Mouse (Mus musculus) erythroblast, embryonic 14.5 days (primary cell): ENCODE results near the gene Ren1. TPM values are rescaled to one million over a fixed set of nuclear protein-coding genes. Genes with fewer than 3 reads are reported as not detected.

Experiments used
- H3K27me3 ChIP-seq: 2 replicates; pipeline ENCODE4 v1.6.1; 2012; ENCODE audit warnings: inconsistent platforms; ENCODE audit not compliant: control insufficient read depth
- H3K36me3 ChIP-seq: 2 replicates; pipeline ENCODE4 v1.6.1; 2012; ENCODE audit warnings: mild to moderate bottlenecking, inconsistent platforms; ENCODE audit not compliant: control insufficient read depth
- H3K4me1 ChIP-seq: 2 replicates; pipeline ENCODE4 v1.6.1; 2012; ENCODE audit warnings: inconsistent platforms; ENCODE audit not compliant: control insufficient read depth
- H3K4me3 ChIP-seq: replicated peaks from 2 replicates; pipeline ENCODE3; 2012; ENCODE audit warnings: moderate library complexity, mild to moderate bottlenecking, inconsistent platforms
- H3K9me3 ChIP-seq: 2 replicates; pipeline ENCODE4 v1.6.1; 2012; ENCODE audit warnings: low read length, inconsistent platforms, mixed read lengths; ENCODE audit not compliant: control insufficient read depth
- GATA1 ChIP-seq: IDR thresholded peaks from 2 replicates; pipeline ENCODE4 v1.6.1; 2012; ENCODE audit warnings: low read length, inconsistent platforms, mixed read lengths
- TAL1 ChIP-seq: IDR thresholded peaks from 3 replicates; pipeline ENCODE4 v1.6.1; 2012; ENCODE audit warnings: low read length, inconsistent platforms, mixed read lengths
- polyA plus RNA-seq: library from polyadenylated mRNA; stranded (reverse); fragments of >175 nt; gene quantifications from 2 replicates; pipeline ENCODE4 v1.2.3, GENCODE M21; 2012

Gene Ren1
- polyA plus RNA-seq, 1 experiment: not detected

- Histone ChIP-seq H3K4me3 (no peak overlapping the region), H3K4me1 (no peaks in the 10 kb centered on the region; the same call in 1 of the 2 replicates), H3K36me3 (no peaks in the 10 kb centered on the region; the same call in 1 of the 2 replicates), H3K9me3 (peaks cover 18% of the 10 kb centered on the region), H3K27me3 (no peaks in the 10 kb centered on the region; the same call in 1 of the 2 replicates)
- TF ChIP-seq GATA1 (no peak), TAL1 (no peak)
Measured at GRCm38 (mm10) chr1:133316577-133316976, 33.7 kb upstream of the Ren1 start.

DNA sequence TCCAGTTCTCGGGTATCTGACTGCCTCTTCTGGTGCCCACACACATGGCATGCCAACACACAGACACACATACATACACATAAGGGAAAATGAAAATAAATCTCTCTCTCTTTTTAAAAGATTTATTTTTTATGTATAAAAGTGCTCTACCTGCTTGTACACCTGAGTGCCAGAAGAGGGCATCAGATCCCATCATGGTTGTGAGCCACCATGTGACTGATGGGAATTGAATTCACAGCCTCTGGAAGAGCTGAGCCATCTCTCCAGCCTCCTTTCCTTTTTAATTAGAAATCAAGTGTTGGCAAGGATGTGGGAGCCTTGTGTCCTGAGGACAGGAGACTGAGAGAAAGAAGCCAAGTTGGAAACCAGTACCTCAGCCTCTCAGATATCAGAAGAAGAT lies 33.2 kb upstream of the Ren1 start:
- H3K4me3 ChIP-seq: no peak overlapping the region
- no peaks in the 10 kb centered on the region; the same call in 1 of the 2 replicates for H3K36me3 ChIP-seq
- H3K4me1 ChIP-seq: no peaks in the 10 kb centered on the region
- H3K9me3 ChIP-seq: peaks cover 18% of the 10 kb centered on the region
- TF ChIP-seq TAL1 (no peak), GATA1 (no peak)
- H3K27me3 ChIP-seq: no peaks in the 10 kb centered on the region; the same call in 1 of the 2 replicates

DNA sequence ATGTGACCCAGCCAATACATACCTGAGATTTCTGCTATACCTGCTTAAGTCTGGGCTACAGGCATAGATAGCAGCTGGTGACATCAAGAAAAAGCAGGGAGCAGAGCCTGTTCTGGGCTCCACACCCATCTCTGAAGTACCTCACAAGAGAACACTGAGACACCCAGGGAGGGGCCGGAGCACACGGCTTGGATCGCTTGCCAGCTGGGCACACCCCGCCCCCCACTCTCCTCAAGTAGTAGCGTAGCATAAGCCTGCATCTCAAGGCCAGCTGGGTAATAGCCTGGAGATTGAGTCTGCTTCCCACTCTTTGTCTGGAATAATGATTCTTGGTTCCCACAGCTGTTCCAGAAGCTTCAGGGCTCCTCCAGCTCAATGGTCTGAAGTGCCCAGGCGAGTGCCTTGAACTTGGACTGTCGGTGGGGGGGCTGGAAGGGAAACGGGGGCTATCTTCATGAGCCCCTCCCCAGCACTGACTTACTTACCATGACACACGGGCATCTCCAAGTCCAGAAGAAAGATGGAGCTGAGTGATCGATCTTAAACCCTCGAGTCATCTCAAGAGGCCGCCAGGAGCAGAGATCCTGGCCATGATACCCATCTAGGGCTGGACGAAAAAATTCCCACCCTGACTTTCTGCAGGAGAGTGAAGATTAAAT lies 28.9 kb upstream of the Ren1 start, which contains the start of gene Kiss1:
Gene Kiss1, plus strand, starts transcription at position 609 of the 659 bp plus-strand sequence.
- Histone ChIP-seq H3K27me3 (no peaks in the 10 kb centered on the region), H3K36me3 (no peaks in the 10 kb centered on the region; the same call in 1 of the 2 replicates), H3K9me3 (peaks cover 18% of the 10 kb centered on the region), H3K4me1 (no peaks in the 10 kb centered on the region), H3K4me3 (no peak within 1 kb of the TSS)
- TF ChIP-seq TAL1 (no peak), GATA1 (no peak)

GRCm38 (mm10) chr1:133323333-133323732 lies 27.0 kb upstream of the Ren1 start:
- H3K36me3 ChIP-seq: no peaks in the 10 kb centered on the region; the same call in 1 of the 2 replicates
- H3K4me3 ChIP-seq: no peak overlapping the region
- peaks cover 15% of the 10 kb centered on the region for H3K9me3 ChIP-seq
- no peaks in the 10 kb centered on the region for H3K4me1 ChIP-seq
- peaks cover 4% of the 10 kb centered on the region for H3K27me3 ChIP-seq
- no peak for TF ChIP-seq GATA1
- TF ChIP-seq TAL1: no peak

GRCm38 (mm10) chr1:133325951-133326350 lies 24.4 kb upstream of the Ren1 start:
- Histone ChIP-seq H3K4me3 (no peak overlapping the region), H3K4me1 (no peaks in the 10 kb centered on the region), H3K9me3 (no peaks in the 10 kb centered on the region), H3K27me3 (peaks cover 23% of the 10 kb centered on the region), H3K36me3 (no peaks in the 10 kb centered on the region)
- TF ChIP-seq GATA1: no peak
- TF ChIP-seq TAL1: no peak

DNA sequence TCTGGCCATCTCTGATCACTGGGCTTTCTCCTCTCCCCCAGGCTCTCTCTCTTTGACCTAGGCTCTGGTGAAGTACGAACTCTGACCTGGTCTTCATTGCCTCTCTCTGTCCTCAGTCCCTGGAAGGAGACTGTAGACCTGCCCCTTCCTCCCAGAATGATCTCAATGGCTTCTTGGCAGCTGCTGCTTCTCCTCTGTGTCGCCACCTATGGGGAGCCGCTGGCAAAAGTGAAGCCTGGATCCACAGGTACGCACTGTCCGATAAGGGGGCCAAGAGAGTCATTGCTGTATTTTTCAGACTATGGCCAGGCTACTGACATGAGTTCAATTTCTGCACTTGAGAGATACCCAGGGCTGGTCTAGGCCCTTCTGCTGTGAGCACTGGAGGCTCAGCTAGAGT lies 23.2 kb upstream of the Ren1 start:
- TF ChIP-seq TAL1 (no peak), GATA1 (no peak)
- Histone ChIP-seq H3K4me3 (no peak overlapping the region), H3K36me3 (no peaks in the 10 kb centered on the region), H3K9me3 (no peaks in the 10 kb centered on the region), H3K4me1 (no peaks in the 10 kb centered on the region), H3K27me3 (peaks cover 27% of the 10 kb centered on the region)

DNA sequence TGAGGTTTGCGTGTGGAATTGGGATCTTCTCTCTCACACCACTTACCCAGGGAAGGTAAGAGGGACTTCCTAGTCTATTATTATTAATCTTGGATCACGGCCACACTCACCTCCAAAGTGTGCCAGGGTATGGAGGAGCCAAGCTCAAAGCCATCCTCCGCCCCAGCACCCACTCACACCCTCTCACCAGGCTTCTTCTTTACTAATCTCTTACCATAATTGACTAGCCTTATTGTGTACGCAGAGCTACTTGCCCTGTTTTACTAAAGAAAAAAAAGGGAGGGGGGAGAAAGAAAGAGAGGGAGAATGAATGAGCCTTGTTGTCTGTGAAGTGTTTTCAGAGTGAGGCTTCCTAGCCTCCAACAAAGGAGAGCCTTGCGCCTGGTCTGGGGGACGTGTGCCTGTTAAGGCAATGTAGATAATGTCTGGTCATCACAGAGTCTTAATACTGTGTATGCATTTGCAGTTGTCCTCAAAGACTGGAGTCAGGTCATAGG lies 22.0 kb upstream of the Ren1 start:
- H3K36me3 ChIP-seq: no peaks in the 10 kb centered on the region
- no peak overlapping the region for H3K4me3 ChIP-seq
- TF ChIP-seq TAL1 (no peak), GATA1 (no peak)
- peaks cover 27% of the 10 kb centered on the region for H3K27me3 ChIP-seq
- H3K9me3 ChIP-seq: no peaks in the 10 kb centered on the region
- H3K4me1 ChIP-seq: no peaks in the 10 kb centered on the region

DNA sequence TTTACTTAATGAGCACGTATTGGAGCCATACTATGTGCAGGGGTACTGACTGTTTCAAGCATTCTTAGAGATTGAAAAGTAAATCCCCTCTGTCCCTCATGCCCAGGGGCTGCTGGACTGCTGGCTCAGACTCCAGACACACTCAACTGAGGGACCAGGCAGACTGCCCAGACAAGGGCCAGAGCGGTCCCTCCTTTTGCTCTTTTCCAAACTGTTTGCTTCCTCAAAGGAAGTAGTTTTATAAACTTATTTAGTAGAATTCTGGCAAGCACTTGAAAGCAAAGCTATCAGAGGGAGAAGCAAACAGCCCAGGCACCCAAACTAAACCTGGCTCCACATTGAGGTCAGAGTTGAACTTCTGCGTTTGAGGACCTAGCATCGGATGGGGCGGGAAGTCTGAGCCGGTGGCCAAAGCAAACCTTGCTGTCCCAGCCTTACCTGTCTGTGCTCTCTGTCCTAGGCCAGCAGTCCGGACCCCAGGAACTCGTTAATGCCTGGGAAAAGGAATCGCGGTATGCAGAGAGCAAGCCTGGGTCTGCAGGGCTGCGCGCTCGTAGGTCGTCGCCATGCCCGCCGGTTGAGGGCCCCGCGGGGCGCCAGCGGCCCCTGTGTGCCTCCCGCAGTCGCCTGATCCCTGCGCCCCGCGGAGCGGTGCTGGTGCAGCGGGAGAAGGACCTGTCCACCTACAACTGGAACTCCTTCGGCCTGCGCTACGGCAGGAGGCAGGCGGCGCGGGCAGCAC lies 21.2 kb upstream of the Ren1 start:
- H3K9me3 ChIP-seq: no peaks in the 10 kb centered on the region
- no peaks in the 10 kb centered on the region for H3K4me1 ChIP-seq
- no peaks in the 10 kb centered on the region for H3K36me3 ChIP-seq
- H3K27me3 ChIP-seq: peaks cover 27% of the 10 kb centered on the region
- no peak overlapping the region for H3K4me3 ChIP-seq
- TF ChIP-seq GATA1 (no peak), TAL1 (no peak)

- TF ChIP-seq TAL1: no peak
- no peak for TF ChIP-seq GATA1
- Histone ChIP-seq H3K4me3 (no peak overlapping the region), H3K27me3 (peaks cover 27% of the 10 kb centered on the region)
Measured at GRCm38 (mm10) chr1:133329638-133329964, 20.7 kb upstream of the Ren1 start.

More at GRCm38 (mm10) chr1:133329638-133329964, 20.7 kb upstream of the Ren1 start:
- Histone ChIP-seq H3K4me1 (no peaks in the 10 kb centered on the region), H3K9me3 (no peaks in the 10 kb centered on the region), H3K36me3 (no peaks in the 10 kb centered on the region)
